Mouse (Mus musculus): ENCODE results near the gene Olfr56. TPM values are rescaled to one million over a fixed set of nuclear protein-coding genes. Genes with fewer than 3 reads are reported as not detected.

The Olfr56 gene
- total RNA-seq, 2 experiments from 2014 or later = not detected

GRCm38 (mm10) chr11:49092786-49093185, 114.1 kb downstream of the Olfr56 start:
- no peak for DNase-seq

DNA sequence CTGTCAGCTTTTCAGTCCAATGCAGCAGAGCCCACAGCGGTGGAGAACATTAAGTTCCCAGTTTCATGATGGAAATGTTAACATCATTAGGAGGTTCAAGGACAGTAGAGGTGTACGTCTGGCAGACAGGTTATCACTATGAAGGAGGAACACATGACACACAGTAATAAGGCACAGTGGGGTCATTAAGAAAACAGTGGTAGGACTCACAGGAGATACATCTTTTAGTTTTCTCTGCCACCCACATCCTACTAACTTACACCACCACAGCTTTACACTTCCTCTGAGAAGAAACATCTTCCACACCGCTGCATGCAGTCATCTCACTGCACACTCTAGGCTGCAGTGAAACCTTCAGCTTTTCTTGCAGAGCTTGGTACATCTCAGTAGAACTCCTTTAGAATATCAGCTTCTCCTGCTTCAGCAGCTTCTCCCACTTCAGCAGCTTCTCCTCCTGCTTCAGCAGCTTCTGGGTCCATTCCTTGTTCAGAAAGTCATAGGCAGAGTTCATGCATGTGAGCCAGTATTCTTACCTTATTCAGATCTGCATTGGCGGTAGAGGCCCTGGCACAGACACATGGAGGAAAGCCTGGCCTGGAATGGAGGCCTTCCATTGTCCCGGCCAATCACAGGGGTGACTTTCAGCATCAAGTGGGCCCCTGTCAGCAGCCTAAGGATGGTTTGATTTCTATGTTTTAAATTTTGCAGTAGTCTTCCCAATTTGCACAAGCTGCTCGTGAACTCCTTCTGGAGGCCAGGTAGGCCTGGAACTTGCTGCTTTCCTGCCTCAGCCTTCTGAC, 115.4 kb downstream of the Olfr56 start:
- DNase-seq = no peak

GRCm38 (mm10) chr11:49095367-49095766, 116.7 kb downstream of the Olfr56 start:
- DNase-seq = no peak

DNA sequence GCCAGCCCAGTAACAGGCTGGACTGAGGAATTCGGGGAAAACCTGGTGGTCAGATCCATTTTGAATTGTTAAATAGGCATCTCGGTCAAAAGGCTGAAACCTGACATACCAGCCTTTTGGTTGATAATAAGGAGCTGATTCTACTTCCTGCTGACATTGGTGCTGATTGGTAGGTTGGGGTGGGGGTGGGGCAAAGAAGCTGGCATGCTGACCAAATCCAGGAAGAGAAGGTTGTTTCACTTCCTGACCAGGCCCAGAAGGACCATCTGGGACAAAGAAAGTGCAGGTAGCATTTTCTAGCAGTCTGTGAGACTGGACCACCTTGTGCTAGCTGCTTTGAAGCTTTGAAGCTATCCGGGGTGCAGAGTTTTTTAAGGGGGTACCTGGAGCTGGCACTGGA, 121.7 kb downstream of the Olfr56 start:
- DNase-seq = no peak

DNA sequence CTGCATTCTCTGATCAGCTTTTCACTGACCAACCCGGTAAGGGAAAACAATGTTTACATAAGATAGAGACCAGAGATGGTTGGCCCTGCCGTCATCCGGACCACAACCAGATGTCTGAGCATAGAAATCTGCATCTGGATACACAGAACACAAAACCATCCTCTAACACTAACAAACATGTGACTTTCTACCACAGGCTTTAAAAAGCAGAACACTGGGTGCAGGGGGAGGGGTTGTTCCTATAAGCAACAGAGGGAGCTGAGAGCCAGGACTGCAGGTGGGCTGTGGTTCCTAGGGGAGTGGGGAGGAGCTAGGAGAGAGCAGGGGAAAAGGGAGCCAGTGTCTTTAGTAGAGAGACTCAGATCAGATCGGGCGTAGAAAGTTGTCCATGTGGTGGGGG, 122.8 kb downstream of the Olfr56 start:
- no peak for DNase-seq

DNA sequence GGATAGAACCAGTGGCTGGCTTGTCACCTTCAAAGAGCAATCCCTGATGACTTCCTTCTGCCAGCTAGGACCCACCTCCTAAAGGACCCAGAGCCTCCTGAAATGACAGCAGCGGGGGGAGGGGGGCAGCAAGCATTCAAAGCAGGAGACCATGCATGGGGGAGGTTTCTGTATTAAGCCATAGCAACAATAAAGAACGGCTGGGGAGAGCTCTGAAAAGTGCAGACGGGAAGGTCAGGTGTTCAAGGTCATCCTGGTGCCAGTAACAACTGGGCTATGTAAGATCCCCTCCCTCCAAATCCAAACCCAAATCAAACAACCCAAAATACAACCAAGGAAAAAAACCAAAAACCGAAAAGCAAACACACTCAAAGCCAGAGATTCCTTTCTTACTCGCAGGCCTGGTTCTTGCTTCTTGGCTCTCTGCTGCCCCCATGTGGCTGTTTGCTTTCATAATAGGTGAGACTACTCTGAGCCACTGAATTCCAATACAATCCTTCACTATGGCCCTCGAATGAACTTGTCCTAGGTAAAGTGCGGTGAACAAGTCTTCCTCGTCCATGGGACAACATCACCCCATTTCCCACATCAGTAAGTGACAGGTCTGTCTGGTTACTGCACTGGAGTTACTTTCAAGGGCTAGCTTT, 124.5 kb downstream of the Olfr56 start:
- DNase-seq = peak; percentile 72 to 73

- no peak for DNase-seq
Measured at GRCm38 (mm10) chr11:49105752-49106151, 127.1 kb downstream of the Olfr56 start.

DNA sequence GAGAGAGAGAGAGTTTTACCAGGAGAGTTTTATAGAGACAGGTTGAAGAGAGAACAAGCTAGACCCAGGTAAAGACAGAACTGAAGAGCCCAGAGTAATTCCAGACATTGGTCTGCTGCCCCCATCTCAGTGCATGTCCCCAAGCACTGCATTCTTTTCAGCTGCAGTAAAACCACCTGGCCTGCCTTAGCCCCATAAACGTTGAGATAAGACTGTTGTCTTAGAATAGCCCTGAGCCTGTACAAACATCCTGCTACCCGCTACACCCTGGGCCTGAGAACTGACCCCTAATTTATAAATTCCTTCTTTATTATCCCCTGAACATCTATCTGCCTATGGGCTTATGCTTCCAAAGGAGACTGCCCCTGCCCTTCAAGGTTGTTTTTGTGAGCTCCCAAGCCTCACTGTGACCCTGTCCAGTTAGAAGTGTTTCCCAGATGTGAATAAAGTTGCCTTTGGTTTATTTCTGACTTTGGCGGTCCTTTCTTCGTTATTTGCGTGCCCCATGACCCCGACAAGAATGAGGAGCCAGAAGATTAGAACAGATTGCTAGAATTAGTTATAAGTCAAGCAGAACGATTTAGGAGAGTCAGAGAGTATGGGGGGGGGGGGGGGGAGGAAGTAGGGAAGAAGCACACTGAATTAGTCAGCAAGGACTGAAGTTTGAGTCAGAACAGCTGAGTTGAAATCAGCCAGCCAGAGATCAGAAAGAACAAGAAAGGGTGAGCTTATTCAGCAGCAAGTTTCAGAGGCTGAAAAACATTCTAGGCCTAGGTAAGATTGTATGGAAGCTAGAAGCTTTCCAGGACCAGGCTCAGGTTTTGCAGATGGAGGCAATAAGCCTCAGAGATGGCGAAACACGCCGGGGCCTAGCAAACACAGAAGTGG, 129.2 kb downstream of the Olfr56 start:
- no peak for DNase-seq

GRCm38 (mm10) chr11:49108833-49109232, 130.1 kb downstream of the Olfr56 start:
- DNase-seq = peak in 1 of 2 experiments; percentile 5

GRCm38 (mm10) chr11:49111000-49111399, 132.3 kb downstream of the Olfr56 start:
- DNase-seq = no peak

GRCm38 (mm10) chr11:49112624-49113219, 134.0 kb downstream of the Olfr56 start:
- peak in 1 of 2 experiments; percentile 5 for DNase-seq

DNA sequence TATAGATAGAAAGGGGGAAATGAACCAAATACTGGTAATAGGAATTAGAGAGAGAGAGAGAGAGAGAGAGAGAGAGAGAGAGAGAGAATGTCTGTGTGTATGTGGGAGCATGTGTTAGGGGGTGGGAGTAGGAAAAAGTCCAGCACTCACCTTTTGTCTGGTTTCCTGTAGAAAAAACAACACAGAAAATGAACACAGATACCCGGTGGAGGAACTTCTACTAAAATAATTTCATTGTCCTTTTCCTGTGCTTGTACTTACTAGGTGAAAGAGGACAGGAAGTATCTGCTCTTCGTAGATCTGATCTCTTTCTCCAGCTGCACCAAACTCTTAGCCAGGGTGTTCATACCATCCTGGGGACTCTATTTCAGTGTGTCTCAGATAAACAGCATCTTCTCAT, 135.5 kb downstream of the Olfr56 start:
- no peak for DNase-seq

DNA sequence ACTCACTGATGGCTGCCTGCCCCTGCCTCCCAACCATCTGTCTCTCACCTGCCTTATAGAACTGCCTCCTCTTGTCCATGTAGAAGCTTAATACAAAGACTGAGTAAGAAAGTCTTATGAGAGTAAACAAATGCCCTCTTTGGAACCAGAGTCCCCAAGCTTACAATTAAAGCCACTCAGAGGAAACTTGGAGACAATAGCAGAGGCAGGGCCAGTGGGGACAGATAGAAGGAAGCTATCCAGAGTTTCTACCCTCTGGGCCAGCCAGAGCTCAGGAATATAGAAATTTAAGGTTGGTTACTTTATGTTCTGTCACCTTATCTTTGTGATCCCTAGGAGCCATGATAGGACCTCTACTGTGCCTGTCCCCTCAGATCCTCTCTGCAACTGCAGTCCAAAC, 136.1 kb downstream of the Olfr56 start, which contains the start of gene Olfr1396:
Olfr1396 (minus strand) TSS at position 101 of the 400 bp plus-strand sequence.
- DNase-seq = no peak

DNA sequence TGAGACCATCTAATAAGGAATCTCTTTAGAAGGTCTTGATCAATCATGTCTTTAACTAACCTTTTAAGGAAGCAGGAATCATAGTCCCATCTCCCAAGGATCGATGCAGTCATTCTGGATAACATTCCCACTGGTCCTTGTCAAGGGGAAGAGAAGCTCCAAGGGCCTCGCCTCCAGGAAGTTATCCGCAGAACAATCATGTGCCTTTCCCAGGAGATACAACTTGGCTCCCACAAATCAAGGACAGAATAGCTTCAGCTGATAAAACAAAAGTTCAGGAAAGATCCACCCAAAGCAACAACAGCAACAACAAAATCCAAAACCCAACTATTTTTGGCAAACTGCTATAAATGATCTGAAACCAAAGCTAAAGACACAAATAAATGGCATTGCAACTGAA, 140.9 kb downstream of the Olfr56 start:
- DNase-seq = no peak

- DNase-seq = no peak
Measured at GRCm38 (mm10) chr11:49124169-49124568, 145.5 kb downstream of the Olfr56 start.

GRCm38 (mm10) chr11:49141974-49142373, 163.3 kb downstream of the Olfr56 start, which contains the start of gene Olfr1395:
Olfr1395 (plus strand) TSS chr11:49142274.
- no peak for DNase-seq

GRCm38 (mm10) chr11:49154077-49154476, 175.4 kb downstream of the Olfr56 start, which contains the start of gene Olfr1394:
Olfr1394 (plus strand) TSS chr11:49154377.
- DNase-seq = no peak

GRCm38 (mm10) chr11:49156821-49157814, 178.4 kb downstream of the Olfr56 start:
- DNase-seq = no peak

GRCm38 (mm10) chr11:49168839-49169611, 190.3 kb downstream of the Olfr56 start:
- peak in 1 of 2 experiments; percentile 7 for DNase-seq

- no peak for DNase-seq
Measured at GRCm38 (mm10) chr11:49170576-49170975, 191.9 kb downstream of the Olfr56 start.

Data from layer of hippocampus, postnatal 36 days (tissue).